Mouse (Mus musculus) lung, embryonic 16.5 days (tissue): ENCODE measurements at regions not wholly inside any gene's neighbourhood (a gene's known extent, or its start where the extent isn't known, plus 50 kb on each side); places are given as distances from the start of the nearest gene placed in this dataset. TPM values are rescaled to one million over a fixed set of nuclear protein-coding genes. Genes with fewer than 3 reads are reported as not detected.

Experiments
- microRNA-seq: library from miRNA; unstranded; fragments of <30 nt; microRNA quantifications from one replicate; pipeline ENCODE4, GENCODE M21; 2016

Small RNAs in the stretch of these regions (microRNA-seq; reads per million reads assigned to microRNA genes)
- not detected for gene Gm27392
